Mouse (Mus musculus): ENCODE results near the gene Idh3g.
"Not testable (repeated sequence)": the region's sequence is repeated elsewhere in the genome, so short reads cannot be mapped to it uniquely, and the experiment has no call there.

Idh3g gene

DNA sequence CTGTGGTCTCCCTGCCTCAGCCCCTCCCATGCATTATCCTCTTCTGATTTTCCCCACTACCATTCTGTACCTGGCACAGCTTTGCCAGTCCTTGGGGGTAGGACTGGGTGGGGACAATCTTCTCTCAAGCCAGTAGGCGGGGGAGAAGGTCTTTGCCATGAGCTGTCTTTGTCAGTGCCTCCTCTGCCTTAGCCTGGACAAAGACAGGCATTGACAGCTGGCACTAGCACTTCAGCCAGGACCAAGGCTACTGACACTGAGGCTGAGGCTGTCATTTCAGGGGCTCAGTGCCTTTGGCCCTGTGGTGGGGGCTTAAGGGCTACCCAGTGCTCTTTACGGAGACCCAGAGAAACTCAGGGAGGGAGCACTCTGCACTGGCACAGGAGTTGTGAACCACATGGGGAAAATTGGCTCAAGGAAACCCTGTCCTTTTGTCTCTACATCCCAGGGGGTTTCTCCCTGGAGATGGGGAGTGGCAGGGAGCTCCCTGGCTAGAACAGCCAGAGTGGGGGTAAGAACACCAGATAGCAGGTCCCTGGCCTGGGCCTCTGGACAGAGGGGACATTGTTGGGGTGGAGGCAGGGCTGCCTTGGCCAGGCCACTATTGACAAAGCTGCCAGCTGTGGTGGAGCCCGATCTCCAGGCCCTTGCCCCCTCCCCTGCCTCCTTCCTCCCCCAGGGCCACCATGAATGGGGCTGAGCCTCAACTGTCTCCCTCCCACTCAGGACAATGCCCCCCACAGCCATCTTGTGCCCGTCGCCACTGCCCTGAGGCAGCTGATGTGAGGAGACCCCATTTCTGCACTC, 30.2 kb downstream of the Idh3g start, which contains the start of gene Plxnb3:
Gene Plxnb3, plus strand, starts transcription at position 757 of the 807 bp plus-strand sequence.
- DNase-seq (ENCODE audit: low read depth), result no peak

DNA sequence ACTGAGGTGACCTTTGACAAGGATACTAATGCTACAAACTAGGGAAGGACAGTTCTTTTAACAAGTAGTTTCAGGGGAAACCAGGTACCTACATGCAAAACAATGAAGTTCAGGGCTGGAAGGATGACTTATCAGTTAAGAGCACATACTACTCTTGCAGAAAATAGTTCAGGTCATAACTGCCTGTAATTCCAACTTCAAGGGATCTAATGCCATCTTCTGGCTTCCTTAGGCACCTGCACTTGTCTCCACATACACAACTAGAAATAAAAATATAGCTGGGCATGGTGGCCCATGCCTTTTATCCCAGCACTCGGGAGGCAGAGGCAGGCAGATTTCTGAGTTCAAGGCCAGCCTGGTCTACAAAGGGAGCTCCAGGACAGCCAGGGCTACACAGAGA, 37.7 kb downstream of the Idh3g start:
- DNase-seq (ENCODE audit: low read depth), result no peak

DNA sequence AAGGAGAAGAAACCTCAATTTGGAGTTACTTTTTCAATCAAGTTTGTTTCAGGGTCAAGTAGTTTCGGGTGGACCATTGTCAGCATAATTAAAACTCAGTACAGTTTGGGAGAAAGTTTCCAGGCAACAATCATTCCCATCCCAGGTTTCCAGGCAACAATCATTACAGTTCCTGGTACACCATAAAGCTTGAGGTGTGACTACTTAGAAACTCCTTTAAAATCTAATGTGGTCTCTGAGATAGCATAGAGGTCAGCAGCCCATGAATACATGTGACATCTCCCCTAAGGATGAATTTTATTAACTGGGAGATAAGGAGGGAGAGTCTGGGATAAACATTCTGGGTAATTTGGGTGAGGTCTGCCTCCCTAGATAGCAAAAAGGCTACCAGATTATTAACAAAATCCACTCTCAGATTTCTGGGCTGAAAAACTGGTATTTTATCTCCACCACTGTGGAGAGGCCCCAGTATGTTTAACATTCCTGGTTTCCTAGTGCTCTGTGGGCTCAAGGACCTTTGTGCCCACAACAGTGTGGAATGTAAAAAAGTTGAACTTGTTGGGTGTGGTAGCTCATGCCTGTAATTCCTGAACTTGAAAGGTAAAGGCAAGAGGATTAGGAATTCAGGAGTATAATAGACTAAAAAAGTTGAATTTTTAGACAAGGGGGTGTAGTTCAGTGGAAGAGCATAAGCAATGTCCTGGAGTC, 41.8 kb downstream of the Idh3g start:
- DNase-seq (ENCODE audit: low read depth), result no peak

DNA sequence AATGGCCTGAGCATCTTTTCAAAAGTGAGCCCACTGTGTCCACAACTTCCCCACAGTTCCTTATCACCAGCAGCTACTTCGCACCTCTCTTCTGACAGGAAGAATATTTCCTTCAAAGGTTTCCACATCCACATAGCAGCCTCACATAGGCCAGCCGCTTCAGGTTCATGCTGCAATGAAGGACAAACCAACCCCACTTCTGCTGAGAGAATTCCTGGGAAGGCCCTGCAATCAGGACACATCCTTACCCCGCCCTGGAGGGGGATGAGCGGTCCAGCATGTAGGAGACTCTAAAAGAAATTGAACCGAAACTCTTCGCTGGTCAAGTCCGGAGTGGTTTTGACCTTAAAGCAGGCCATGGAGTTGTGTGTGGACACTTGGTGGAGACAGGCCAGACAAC, 46.9 kb downstream of the Idh3g start:
- DNase-seq (ENCODE audit: low read depth), result not testable (repeated sequence)

DNA sequence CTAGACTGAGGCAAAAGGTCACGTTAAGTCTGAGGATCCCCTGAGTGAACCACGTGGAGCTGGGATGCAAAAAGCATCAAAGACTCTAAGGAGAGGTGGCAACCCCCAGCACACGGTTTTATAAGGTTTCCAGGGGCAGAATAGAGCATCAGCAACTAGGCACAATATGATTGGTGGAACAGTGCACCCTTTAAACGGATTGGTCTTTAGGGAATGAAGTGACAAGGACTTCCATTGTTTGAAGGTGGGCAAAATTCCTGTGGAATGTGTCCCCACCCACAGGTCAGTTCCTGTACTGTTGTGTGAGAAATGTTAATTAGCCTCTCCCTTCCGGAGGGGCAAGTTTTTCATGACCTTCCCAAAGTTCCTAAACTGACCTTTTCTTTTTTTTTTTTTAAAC, 47.5 kb downstream of the Idh3g start:
- DNase-seq (ENCODE audit: low read depth), result no peak

DNA sequence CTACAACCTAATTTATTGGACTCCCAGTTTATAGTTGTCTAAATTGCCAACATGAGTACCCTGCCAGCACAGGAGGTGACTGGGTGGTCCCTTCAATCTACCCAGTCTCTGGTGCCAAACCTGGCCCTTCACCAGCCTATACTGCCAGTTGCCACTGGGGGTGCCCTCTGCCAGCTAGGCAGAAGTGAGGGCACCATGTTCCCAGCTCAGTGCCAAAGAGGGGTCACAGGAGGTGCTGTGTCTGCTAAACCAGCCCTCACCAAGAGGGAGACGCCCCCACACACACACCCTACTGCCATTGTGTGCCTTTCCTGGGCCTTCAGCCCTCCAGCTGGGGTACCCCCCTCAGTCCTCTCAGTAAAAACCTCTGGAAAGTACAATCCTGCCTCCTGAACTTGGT, 48.5 kb downstream of the Idh3g start:
- no peak for DNase-seq (ENCODE audit: low read depth)

DNA sequence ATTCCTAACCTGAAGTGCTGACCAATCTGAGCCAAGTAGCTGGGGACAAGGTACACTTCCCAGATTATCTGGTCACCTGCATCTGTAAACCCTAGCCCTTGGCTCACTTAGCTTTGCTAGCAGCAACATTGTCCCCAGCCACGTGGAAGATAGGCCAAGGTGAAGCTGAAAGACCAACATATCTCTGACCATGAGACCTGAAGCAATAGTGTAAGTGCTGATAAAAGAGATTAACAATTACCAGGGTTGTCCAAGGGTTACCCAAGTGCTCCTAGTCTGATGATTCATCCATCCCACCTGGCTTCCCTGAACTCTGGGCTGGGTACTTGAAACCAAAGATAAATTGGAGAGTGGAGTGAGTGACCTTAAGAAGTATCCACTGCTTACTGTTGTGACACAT, 55.8 kb downstream of the Idh3g start:
- DNase-seq (ENCODE audit: low read depth), result no peak
